Mouse (Mus musculus) gastrocnemius, postnatal 10 days (tissue): ENCODE results near the gene Raly. TPM values are rescaled to one million over a fixed set of nuclear protein-coding genes. Genes with fewer than 3 reads are reported as not detected.
"Not testable (repeated sequence)": the region's sequence is repeated elsewhere in the genome, so short reads cannot be mapped to it uniquely, and the experiment has no call there.

Experiments used
- DNase-seq: peaks from one replicate; pipeline ENCODE4 v3.0.0; 2021; ENCODE audit warnings: mixed read lengths
- total RNA-seq, 2 experiments: library from RNA; stranded (reverse); gene quantifications; 2 replicates each; pipeline ENCODE4 v1.2.3; 2021

The Raly gene
- total RNA-seq, 2 experiments from 2014 or later, result 129 to 134 TPM

GRCm38 (mm10) chr2:154836537-154836936 is 45.6 kb downstream of the Raly start:
- no peak for DNase-seq

- DNase-seq, result no peak
These were observed 57.2 kb downstream of the Raly start for GRCm38 (mm10) chr2:154848086-154848485.

- DNase-seq, result peak; percentile 47
These were observed 64.5 kb downstream of the Raly start for GRCm38 (mm10) chr2:154855383-154855782.

- no peak for DNase-seq
These were observed 72.8 kb downstream of the Raly start for GRCm38 (mm10) chr2:154863672-154864071.

- DNase-seq, result no peak
These were observed 74.8 kb downstream of the Raly start for GRCm38 (mm10) chr2:154865696-154866095.

GRCm38 (mm10) chr2:154868106-154868505 is 77.2 kb downstream of the Raly start:
- no peak for DNase-seq

GRCm38 (mm10) chr2:154869954-154870641 is 79.2 kb downstream of the Raly start:
- DNase-seq, result no peak

GRCm38 (mm10) chr2:154876621-154877020 is 85.7 kb downstream of the Raly start:
- DNase-seq, result no peak

- no peak for DNase-seq
These were observed 100.7 kb downstream of the Raly start for GRCm38 (mm10) chr2:154891585-154891984.

GRCm38 (mm10) chr2:154892201-154893044 is 101.5 kb downstream of the Raly start, which contains the start of gene Eif2s2:
Gene Eif2s2, minus strand, starts transcription at chr2:154892935.
- DNase-seq, result peak; percentile 94

- DNase-seq, result no peak
These were observed 102.1 kb downstream of the Raly start for GRCm38 (mm10) chr2:154893045-154893385.

- DNase-seq, result no peak
These were observed 102.7 kb downstream of the Raly start for GRCm38 (mm10) chr2:154893548-154893947.

GRCm38 (mm10) chr2:154899004-154899403 is 108.1 kb downstream of the Raly start:
- DNase-seq, result not testable (repeated sequence)

GRCm38 (mm10) chr2:154899412-154899811 is 108.5 kb downstream of the Raly start:
- not testable (repeated sequence) for DNase-seq

- DNase-seq, result no peak
These were observed 111.2 kb downstream of the Raly start for GRCm38 (mm10) chr2:154902111-154902510.

GRCm38 (mm10) chr2:154905796-154906195 is 114.9 kb downstream of the Raly start:
- DNase-seq, result no peak

GRCm38 (mm10) chr2:154908223-154908622 is 117.3 kb downstream of the Raly start:
- not testable (repeated sequence) for DNase-seq

GRCm38 (mm10) chr2:154909789-154910188 is 118.9 kb downstream of the Raly start:
- no peak for DNase-seq

- DNase-seq, result no peak
These were observed 125.1 kb downstream of the Raly start for GRCm38 (mm10) chr2:154915922-154916541.

- DNase-seq, result peak; percentile 11
These were observed 125.7 kb downstream of the Raly start for GRCm38 (mm10) chr2:154916547-154916946.
